Mouse (Mus musculus) thymus, adult 2 months (tissue): ENCODE measurements around the gene Lgr4. TPM values are rescaled to one million over a fixed set of nuclear protein-coding genes. Genes with fewer than 3 reads are reported as not detected.

Experiments
- DNase-seq: peaks from one replicate; pipeline ENCODE4 v3.0.0; 2021
- H3K27ac ChIP-seq: fragments of 200-500 bp; 2 replicates; pipeline ENCODE4 v1.5.1; 2012; ENCODE audit warnings: low read length, control low read depth; ENCODE audit not compliant: control insufficient read depth, insufficient read depth
- H3K27me3 ChIP-seq: fragments of 200-500 bp; 2 replicates; pipeline ENCODE4 v1.6.1; 2012; ENCODE audit warnings: mild to moderate bottlenecking, low read length, moderate library complexity, mixed read lengths; ENCODE audit not compliant: control insufficient read depth, insufficient read depth
- H3K36me3 ChIP-seq: fragments of 200-500 bp; 2 replicates; pipeline ENCODE4 v1.6.1; 2012; ENCODE audit warnings: mild to moderate bottlenecking, low read length, moderate library complexity; ENCODE audit not compliant: control insufficient read depth, insufficient read depth
- H3K4me1 ChIP-seq: fragments of 200-500 bp; replicated peaks from 2 replicates; pipeline ENCODE4 v1.6.1; 2012; ENCODE audit warnings: low read length; ENCODE audit not compliant: control insufficient read depth, insufficient read depth
- H3K4me3 ChIP-seq: fragments of 200-500 bp; 2 replicates; pipeline ENCODE4 v1.5.1; 2012; ENCODE audit warnings: mild to moderate bottlenecking, low read length, control low read depth, moderate library complexity; ENCODE audit not compliant: control insufficient read depth, insufficient read depth
- CTCF ChIP-seq: fragments of 200-500 bp; IDR thresholded peaks from 2 replicates; pipeline ENCODE4 v1.5.1; 2012; ENCODE audit warnings: mild to moderate bottlenecking, control low read depth, low read length, moderate library complexity, borderline replicate concordance; ENCODE audit not compliant: control insufficient read depth, poor library complexity, insufficient read depth; ENCODE audit errors: extremely low read depth
- POLR2A ChIP-seq: fragments of 200-500 bp; IDR thresholded peaks from 2 replicates; pipeline ENCODE4 v1.6.1; 2012; ENCODE audit warnings: mild to moderate bottlenecking, low read length, control low read depth, moderate library complexity; ENCODE audit not compliant: control insufficient read depth, poor library complexity, insufficient read depth; ENCODE audit errors: extremely low read depth
- WGBS: fragments of 180-500 bp; shearing (Covaris S2); methylation state at CpG from one replicate; pipeline ENCODE4 v1.1.7; 2018; 5-methylcytosine and 5-hydroxymethylcytosine counted together
- polyA plus RNA-seq: library from polyadenylated mRNA; depleted of rRNA; stranded (reverse); fragments of >200 nt; gene quantifications from 2 replicates; pipeline ENCODE4 v1.2.3, GENCODE M21; 2012

Lgr4 gene
- polyA plus RNA-seq, 1 experiment: 7.2 TPM

DNA sequence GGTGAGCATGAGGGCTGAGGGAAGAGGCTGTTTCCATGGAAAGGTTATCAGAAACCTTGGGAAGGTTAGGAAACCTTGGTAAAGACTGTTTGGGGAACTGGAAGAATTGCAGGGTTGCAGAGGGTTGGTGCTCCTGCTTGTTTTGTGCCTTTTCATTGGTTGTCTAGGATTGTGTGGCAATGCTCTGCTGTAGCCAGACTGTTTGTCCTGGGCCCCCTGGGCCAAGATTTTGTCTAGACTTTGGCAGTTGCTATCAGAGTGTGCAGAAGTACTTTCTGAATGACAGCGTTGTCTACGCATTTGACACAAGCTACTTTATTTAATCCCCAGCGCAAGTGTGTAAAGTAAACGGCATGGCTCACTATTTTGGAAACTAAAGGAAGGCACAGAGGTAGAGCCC lies 33.6 kb downstream of the Lgr4 start:
- no peak for TF ChIP-seq POLR2A
- TF ChIP-seq CTCF: no peak
- H3K27ac ChIP-seq: no peak overlapping the region
- H3K27me3 ChIP-seq: no peaks in the 10 kb centered on the region
- no peaks in the 10 kb centered on the region for H3K4me1 ChIP-seq
- 93% methylated on average over 4 of the region's 4 CpGs for WGBS
- DNase-seq: no peak
- no peaks in the 10 kb centered on the region for H3K36me3 ChIP-seq
- no peak overlapping the region for H3K4me3 ChIP-seq

GRCm38 (mm10) chr2:109953048-109953717 lies 35.7 kb downstream of the Lgr4 start:
- TF ChIP-seq POLR2A: no peak
- TF ChIP-seq CTCF: no peak
- H3K27ac ChIP-seq: no peak overlapping the region
- 64% methylated on average over 10 of the region's 10 CpGs for WGBS
- H3K27me3 ChIP-seq: no peaks in the 10 kb centered on the region
- no peaks in the 10 kb centered on the region for H3K4me1 ChIP-seq
- no peak for DNase-seq
- no peak overlapping the region for H3K4me3 ChIP-seq
- no peaks in the 10 kb centered on the region for H3K36me3 ChIP-seq

DNA sequence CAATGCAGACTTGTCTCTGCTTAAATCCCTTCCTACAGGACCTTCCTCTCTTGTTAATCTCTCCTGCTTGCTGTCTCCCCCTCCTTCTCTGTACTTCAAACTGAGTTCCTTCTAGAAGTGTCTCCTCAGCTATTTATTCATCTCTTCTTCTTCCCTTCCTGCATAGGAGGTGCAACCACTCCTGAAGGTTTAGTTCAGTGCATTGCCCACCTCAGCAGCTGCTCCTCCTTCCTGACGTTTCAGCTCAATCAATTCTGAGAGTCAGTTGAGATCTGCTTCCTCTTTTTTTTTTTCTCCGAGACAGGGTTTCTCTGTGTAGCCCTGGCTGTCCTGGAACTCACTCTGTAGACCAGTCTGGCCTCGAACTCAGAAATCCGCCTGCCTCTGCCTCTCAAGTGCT lies 36.4 kb downstream of the Lgr4 start:
- H3K27ac ChIP-seq: no peak overlapping the region
- H3K36me3 ChIP-seq: no peaks in the 10 kb centered on the region
- no peak for TF ChIP-seq POLR2A
- no peak for TF ChIP-seq CTCF
- no peak for DNase-seq
- no peaks in the 10 kb centered on the region for H3K27me3 ChIP-seq
- 25% methylated on average over 4 of the region's 4 CpGs for WGBS
- H3K4me1 ChIP-seq: no peaks in the 10 kb centered on the region
- no peak overlapping the region for H3K4me3 ChIP-seq

- H3K27me3 ChIP-seq: no peaks in the 10 kb centered on the region
- WGBS: 91% methylated on average over 5 of the region's 5 CpGs
- no peak overlapping the region for H3K4me3 ChIP-seq
- H3K27ac ChIP-seq: no peak overlapping the region
- H3K36me3 ChIP-seq: no peaks in the 10 kb centered on the region
- H3K4me1 ChIP-seq: no peaks in the 10 kb centered on the region
- no peak for TF ChIP-seq CTCF
- no peak for TF ChIP-seq POLR2A
- no peak for DNase-seq
These were observed 37.6 kb downstream of the Lgr4 start for GRCm38 (mm10) chr2:109955060-109955459.

DNA sequence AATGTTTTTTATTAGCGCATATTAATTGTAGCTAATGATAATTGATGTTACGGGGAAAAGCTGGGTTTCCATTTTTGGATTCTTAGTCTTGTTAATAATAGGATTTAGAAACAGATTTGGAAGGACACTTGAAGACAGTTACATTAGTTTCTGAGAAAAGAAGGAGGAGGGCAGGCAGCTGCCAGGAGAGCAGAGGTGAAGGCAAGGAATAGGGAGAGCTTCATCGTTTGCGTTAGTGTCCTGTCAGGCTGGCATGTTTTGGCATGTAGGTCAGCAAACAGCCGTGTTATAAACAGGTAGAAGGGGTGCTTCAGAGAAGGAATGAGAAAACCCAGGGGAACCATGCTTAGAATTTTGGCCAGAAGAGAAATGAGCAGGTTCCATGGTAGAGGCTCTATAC lies 38.5 kb downstream of the Lgr4 start:
- no peaks in the 10 kb centered on the region for H3K27me3 ChIP-seq
- 93% methylated on average over 5 of the region's 5 CpGs for WGBS

DNA sequence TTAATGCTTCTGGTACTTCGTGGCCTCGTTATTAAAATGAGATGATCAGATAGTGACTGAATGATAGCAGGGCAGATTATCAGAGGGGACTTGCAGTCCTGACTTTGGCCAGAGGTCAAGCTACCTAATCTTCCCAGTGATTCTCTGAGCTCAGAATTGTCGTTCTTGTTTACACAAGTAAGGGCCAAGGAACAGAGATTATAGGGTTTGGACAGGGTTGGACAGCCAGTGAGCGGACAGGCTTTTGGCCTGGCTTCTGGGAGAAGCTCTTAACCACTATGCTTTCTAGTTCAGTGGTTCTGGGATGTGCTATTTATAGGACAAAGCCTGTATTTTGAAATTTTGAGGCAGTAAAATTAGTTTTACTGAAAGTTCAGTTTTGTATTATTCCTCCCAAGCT lies 39.3 kb downstream of the Lgr4 start:
- WGBS: 83% methylated on average over 4 of the region's 4 CpGs
- no peaks in the 10 kb centered on the region for H3K27me3 ChIP-seq
- no peak overlapping the region for H3K4me3 ChIP-seq
- TF ChIP-seq CTCF (no peak), POLR2A (no peak)
- no peak for DNase-seq
- H3K4me1 ChIP-seq: no peaks in the 10 kb centered on the region
- no peak overlapping the region for H3K27ac ChIP-seq
- H3K36me3 ChIP-seq: no peaks in the 10 kb centered on the region

More for the DNA sequence above, 38.5 kb downstream of the Lgr4 start:
- no peak overlapping the region for H3K27ac ChIP-seq
- no peak overlapping the region for H3K4me3 ChIP-seq
- H3K36me3 ChIP-seq: no peaks in the 10 kb centered on the region
- TF ChIP-seq POLR2A: no peak
- no peaks in the 10 kb centered on the region for H3K4me1 ChIP-seq
- DNase-seq: no peak

DNA sequence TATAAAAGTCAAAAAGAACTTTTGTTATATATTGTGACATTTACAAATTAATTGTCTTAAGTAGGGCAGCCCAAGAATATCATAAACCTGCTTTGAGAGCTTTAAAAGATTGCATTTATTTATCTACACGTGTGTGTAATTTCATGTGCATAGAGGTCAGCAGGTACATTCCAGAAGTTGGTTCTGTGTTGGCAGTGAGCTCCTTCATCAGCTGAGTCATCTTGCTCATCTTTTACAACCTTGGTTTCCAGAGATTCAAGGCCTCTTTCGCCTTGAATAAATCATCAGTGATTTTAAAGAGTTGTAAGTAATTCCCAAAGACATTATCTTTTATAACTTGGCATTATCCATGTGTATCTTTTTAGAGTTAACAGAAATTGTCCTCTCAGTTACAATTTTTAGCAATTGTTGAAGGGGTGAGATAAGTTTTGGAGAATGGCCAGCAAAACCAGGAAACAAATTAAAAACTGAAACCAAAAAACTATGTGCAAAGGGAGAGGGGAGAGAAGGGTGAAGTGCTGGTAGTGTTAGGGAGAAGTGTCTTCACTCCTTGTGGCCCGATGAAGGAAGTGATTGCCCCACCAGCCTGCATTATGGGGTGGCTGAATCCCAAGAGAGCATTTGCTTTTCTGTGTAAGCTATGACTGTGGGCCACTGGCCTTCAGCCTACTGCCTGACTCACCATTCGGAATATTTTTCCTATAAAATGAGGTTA lies 41.4 kb downstream of the Lgr4 start:
- Histone ChIP-seq H3K4me3 (no peak overlapping the region), H3K27me3 (no peaks in the 10 kb centered on the region), H3K27ac (no peak overlapping the region), H3K4me1 (no peaks in the 10 kb centered on the region), H3K36me3 (no peaks in the 10 kb centered on the region)
- WGBS: 64% methylated on average over 4 of the region's 4 CpGs
- TF ChIP-seq POLR2A (no peak), CTCF (no peak)
- DNase-seq: no peak
